Mouse (Mus musculus) brain, embryonic 14.5 days (tissue): Measurements from ENCODE around the gene Ncor1.

Source experiments
- CTCF ChIP-seq: fragments of 200-500 bp; IDR thresholded peaks from 2 replicates; pipeline ENCODE4 v1.5.1; 2012; ENCODE audit warnings: inconsistent platforms, mild to moderate bottlenecking, moderate library complexity, borderline replicate concordance; ENCODE audit not compliant: insufficient read depth, insufficient read length; ENCODE audit errors: extremely low read depth
- POLR2A ChIP-seq: fragments of 200-500 bp; IDR thresholded peaks from 2 replicates; pipeline ENCODE4 v1.6.1; 2012; ENCODE audit warnings: mild to moderate bottlenecking, inconsistent platforms, borderline replicate concordance; ENCODE audit not compliant: poor library complexity, insufficient read depth, insufficient read length, severe bottlenecking; ENCODE audit errors: extremely low read depth

DNA sequence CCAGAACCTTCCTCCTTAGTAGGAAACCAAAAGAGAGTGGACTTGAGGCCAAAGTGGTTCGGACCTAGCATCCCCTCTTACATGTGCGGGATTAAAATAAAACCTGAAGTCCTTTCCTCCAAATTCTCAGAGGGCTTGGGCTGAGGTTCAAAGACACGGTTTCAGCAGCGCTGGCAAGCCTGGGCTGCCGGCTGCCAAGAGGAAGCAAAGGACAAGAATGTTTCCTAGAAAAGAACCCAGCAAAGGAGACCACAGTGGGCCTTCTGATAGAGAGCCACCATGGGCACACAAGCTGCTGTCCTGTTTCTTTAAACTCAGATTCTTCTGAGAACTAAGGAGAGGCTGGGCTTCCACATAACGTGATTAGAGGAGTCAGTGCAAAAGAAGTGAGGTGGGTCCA is 20.6 kb upstream of the Ncor1 start:
- TF ChIP-seq CTCF, result no peak
- TF ChIP-seq POLR2A, result no peak
